Mouse (Mus musculus) embryonic facial prominence, embryonic 11.5 days (tissue): ENCODE results near the gene Cdyl. TPM values are rescaled to one million over a fixed set of nuclear protein-coding genes. Genes with fewer than 3 reads are reported as not detected.
A peak's percentile ranks its signal among the peaks of the same experiment; 100 is the strongest.

Source experiments
- ATAC-seq: fragments of 200-750 bp; cut with Nextera tagmentation; replicated peaks from 2 replicates; pipeline ENCODE4 v1.8.0; 2017; ENCODE audit warnings: low read depth; ENCODE audit not compliant: insufficient number of reproducible peaks, low FRiP score, low TSS enrichment
- DNase-seq: peaks from one replicate; pipeline ENCODE4 v3.0.0-alpha.2; 2015; ENCODE audit warnings: low spot score
- H3K27ac ChIP-seq: fragments of 300-500 bp; sonication (generic); replicated peaks from 2 replicates; pipeline ENCODE4 v1.5.1; 2014; ENCODE audit warnings: mild to moderate bottlenecking, low read depth, low read length, control low read depth
- H3K27me3 ChIP-seq: fragments of 300-500 bp; sonication (generic); 2 replicates; pipeline ENCODE4 v1.6.1; 2014; ENCODE audit warnings: mild to moderate bottlenecking, low read length, moderate library complexity, mixed read lengths; ENCODE audit not compliant: control insufficient read depth, insufficient read depth
- H3K36me3 ChIP-seq: fragments of 300-500 bp; sonication (generic); replicated peaks from 2 replicates; pipeline ENCODE4 v1.6.1; 2014; ENCODE audit warnings: low read depth, mild to moderate bottlenecking, low read length, moderate library complexity, mixed read lengths; ENCODE audit not compliant: control insufficient read depth, insufficient read depth
- H3K4me1 ChIP-seq: fragments of 300-500 bp; sonication (generic); 2 replicates; pipeline ENCODE4 v1.6.1; 2014; ENCODE audit warnings: low read length, mixed read lengths; ENCODE audit not compliant: control insufficient read depth, insufficient read depth
- H3K4me2 ChIP-seq: fragments of 300-500 bp; sonication (generic); 2 replicates; pipeline ENCODE4 v1.6.1; 2014; ENCODE audit warnings: low read depth, mild to moderate bottlenecking, control low read depth, low read length, moderate library complexity
- H3K4me3 ChIP-seq: fragments of 300-500 bp; sonication (generic); 2 replicates; pipeline ENCODE4 v1.5.1; 2014; ENCODE audit warnings: low read depth, low read length, control low read depth
- H3K9ac ChIP-seq: fragments of 300-500 bp; sonication (generic); replicated peaks from 2 replicates; pipeline ENCODE4 v1.6.1; 2014; ENCODE audit warnings: mild to moderate bottlenecking, control low read depth, low read length
- H3K9me3 ChIP-seq: fragments of 300-500 bp; sonication (generic); replicated peaks from 2 replicates; pipeline ENCODE4 v1.6.1; 2016; ENCODE audit warnings: mild to moderate bottlenecking, low read length, inconsistent platforms, mixed read lengths; ENCODE audit not compliant: control insufficient read depth
- WGBS: fragments of 180-500 bp; shearing (Covaris S2); extraction: QIAGEN DNeasy Blood & Tissue Kit; methylation state at CpG from one replicate; pipeline ENCODE4 v1.1.7; 2014; 5-methylcytosine and 5-hydroxymethylcytosine counted together
- polyA plus RNA-seq: library from polyadenylated mRNA; unstranded; fragments of >200 nt; fragmentation: Nextera tagmentation; extraction: Ambion mirVana; gene quantifications from 2 replicates; pipeline ENCODE4 v1.2.1, GENCODE M21; 2014

The Cdyl gene
- polyA plus RNA-seq, 1 experiment from 2014 or later: 16.0 TPM

DNA sequence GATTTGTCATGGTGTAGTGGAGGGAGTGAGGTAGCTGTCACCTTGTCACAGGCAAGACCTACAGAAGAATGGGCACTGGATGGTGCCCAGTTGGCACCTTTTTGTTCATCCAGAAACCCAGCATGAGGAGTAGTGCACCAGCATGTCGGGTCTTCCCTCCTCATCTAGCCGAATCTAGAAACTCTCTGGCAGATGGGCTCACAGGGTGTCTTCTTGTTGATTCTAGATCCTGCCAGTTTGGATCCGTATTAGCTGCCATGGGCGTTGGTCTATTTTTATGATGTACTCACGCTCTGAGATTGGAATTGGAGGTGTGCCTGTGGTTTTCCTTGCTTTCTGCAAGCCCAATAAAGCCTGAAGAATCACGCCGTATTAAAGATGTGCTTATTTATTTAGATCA, 92.4 kb downstream of the Cdyl start:
- Histone ChIP-seq H3K4me3 (no peak overlapping the region), H3K9ac (no peak overlapping the region), H3K27ac (no peak overlapping the region), H3K4me1 (no peaks in the 10 kb centered on the region), H3K4me2 (no peak overlapping the region), H3K36me3 (no peaks in the 10 kb centered on the region), H3K27me3 (no peaks in the 10 kb centered on the region), H3K9me3 (0 out of 2 replicates have a peak, but pooled peaks cover 4% of the 10 kb centered on the region)
- WGBS: 88% methylated on average over 7 of the region's 7 CpGs
- DNase-seq (no peak), ATAC-seq (no peak)

DNA sequence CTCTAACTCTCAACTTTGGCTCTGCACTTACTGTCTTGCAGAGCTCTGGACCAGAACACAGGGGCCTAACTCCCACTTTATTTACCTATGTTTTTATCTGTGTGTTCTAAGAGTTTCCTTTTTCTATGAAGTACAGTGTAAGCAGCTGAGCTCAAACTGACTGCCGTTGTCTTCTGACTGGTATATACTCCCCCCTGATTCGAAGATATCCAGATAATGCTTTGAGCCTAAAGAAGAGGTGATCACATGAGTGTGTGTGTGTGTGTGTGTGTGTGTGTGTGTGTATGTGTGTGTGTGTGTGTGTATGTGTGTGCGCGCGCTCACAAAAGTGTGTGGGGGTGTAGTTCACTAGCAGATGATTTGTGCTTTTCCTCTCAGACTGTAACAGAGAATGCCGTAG, 95.4 kb downstream of the Cdyl start:
- DNase-seq: no peak
- H3K4me3 ChIP-seq: no peak overlapping the region
- H3K4me1 ChIP-seq: no peaks in the 10 kb centered on the region
- H3K27ac ChIP-seq: no peak overlapping the region
- no peak overlapping the region for H3K4me2 ChIP-seq
- no peak for ATAC-seq
- WGBS: 82% methylated on average over 6 of the region's 6 CpGs
- no peak overlapping the region for H3K9ac ChIP-seq
- no peaks in the 10 kb centered on the region for H3K27me3 ChIP-seq
- no peaks in the 10 kb centered on the region for H3K9me3 ChIP-seq
- H3K36me3 ChIP-seq: no peaks in the 10 kb centered on the region

DNA sequence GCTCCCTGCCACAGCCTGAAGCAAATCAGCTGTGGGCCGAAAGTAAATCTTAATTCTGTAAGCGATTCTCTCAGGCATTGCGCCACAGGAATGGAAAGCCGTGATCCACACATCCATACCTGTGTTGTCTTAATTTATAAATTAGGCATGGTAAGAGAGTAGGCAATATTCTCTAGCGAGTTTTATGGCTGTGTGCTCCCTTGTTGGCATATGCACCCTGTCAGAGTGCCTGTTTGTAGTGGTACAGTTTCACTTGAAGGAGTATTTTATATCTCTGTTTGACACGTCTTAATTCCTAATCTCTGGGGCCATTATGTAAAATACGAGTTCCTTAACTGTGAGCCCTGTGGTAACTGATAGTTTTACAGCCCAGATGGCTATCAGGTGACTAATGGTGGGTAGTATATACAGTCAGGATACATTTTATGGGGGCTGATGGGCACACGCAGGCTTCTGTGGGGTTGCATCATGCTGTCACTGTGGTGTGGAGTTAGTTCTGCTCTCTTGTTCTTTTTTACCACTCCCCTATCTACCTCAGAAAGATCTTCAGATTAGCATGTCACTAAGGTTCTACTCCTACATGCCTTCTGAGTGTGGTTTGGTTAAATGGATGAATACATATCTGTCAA, 96.1 kb downstream of the Cdyl start:
- Histone ChIP-seq H3K27me3 (no peaks in the 10 kb centered on the region), H3K4me2 (no peak overlapping the region), H3K9me3 (no peaks in the 10 kb centered on the region), H3K27ac (no peak overlapping the region), H3K9ac (no peak overlapping the region), H3K4me1 (no peaks in the 10 kb centered on the region), H3K4me3 (no peak overlapping the region), H3K36me3 (no peaks in the 10 kb centered on the region)
- 75% methylated on average over 8 of the region's 8 CpGs for WGBS
- no peak for DNase-seq
- no peak for ATAC-seq

DNA sequence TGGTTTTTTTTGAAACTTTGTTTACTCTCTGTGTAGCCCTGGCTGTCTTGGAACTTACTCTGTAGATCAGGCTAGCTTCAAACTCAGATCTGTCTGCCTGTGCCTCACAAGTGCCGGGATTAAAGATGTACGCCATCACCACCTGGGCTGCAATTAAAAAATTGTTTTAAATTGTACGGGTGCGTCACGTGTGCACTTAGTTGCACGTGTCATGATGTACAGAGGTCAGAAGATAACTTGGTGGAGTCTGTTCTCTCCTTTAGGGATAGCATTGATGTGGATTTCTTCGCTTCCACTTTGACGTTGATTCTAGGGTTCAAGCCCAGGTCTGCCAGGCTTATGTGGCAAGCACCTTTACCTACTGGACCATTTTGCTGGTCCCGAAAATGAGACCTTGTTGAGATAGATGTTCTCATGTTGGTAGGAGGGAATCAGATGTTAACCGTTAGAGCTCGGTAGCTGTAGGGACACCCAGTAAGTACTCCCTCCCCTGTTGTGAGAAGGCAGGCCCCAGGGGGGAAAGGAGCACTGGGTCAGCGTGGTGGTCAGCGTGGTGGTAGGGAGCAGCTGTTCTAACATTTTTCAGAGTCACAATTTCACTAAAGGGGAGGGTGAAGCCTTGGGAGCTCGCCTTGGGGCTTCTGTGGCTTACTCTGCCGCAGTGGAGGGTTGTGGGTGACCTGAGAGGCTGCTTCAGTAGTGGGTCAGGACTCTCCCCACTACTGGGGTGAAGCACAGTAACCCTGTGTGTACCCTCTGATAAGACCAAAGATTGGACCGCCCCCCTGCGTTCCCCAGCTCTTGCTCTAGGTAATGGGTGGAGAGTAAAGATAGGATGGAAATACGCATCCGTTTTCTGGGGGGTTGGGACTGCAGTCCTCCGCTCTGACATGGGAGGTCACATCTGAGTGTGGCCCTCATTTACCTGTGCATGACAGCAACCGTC, 97.0 kb downstream of the Cdyl start:
- 85% methylated on average over 21 of the region's 21 CpGs for WGBS
- no peak overlapping the region for H3K9ac ChIP-seq
- H3K4me2 ChIP-seq: no peak overlapping the region
- ATAC-seq (no peak), DNase-seq (no peak)
- no peak overlapping the region for H3K27ac ChIP-seq
- H3K4me1 ChIP-seq: no peaks in the 10 kb centered on the region
- H3K36me3 ChIP-seq: no peaks in the 10 kb centered on the region
- no peaks in the 10 kb centered on the region for H3K9me3 ChIP-seq
- no peak overlapping the region for H3K4me3 ChIP-seq
- H3K27me3 ChIP-seq: no peaks in the 10 kb centered on the region

DNA sequence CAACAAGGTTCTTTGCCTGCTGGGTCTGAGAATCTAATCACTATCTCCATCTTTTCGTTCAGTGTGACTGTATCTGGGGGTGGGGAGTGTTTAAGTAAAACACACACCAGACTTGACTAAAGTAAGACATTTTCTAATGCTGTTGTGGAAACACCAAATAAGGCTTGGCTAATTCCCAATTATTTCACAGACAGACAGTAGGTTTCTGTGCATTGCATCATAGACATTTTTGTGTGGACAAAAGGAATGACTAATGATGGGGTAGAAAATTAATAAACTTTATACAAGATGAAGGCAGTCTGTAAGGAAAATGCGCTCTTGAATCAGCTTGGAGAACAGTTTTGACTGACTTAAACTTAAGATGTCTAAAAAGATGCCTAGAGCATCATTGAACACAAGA, 100.7 kb downstream of the Cdyl start:
- Histone ChIP-seq H3K27me3 (no peaks in the 10 kb centered on the region), H3K27ac (no peak overlapping the region), H3K36me3 (no peaks in the 10 kb centered on the region), H3K4me2 (no peak overlapping the region), H3K4me3 (no peak overlapping the region), H3K9ac (no peak overlapping the region), H3K9me3 (no peaks in the 10 kb centered on the region), H3K4me1 (no peaks in the 10 kb centered on the region)
- ATAC-seq (no peak), DNase-seq (no peak)
- WGBS: 86% methylated on average over 2 of the region's 2 CpGs

GRCm38 (mm10) chr13:35764559-35764958, 104.9 kb downstream of the Cdyl start:
- WGBS: 72% methylated on average over 3 of the region's 3 CpGs
- no peak for ATAC-seq

DNA sequence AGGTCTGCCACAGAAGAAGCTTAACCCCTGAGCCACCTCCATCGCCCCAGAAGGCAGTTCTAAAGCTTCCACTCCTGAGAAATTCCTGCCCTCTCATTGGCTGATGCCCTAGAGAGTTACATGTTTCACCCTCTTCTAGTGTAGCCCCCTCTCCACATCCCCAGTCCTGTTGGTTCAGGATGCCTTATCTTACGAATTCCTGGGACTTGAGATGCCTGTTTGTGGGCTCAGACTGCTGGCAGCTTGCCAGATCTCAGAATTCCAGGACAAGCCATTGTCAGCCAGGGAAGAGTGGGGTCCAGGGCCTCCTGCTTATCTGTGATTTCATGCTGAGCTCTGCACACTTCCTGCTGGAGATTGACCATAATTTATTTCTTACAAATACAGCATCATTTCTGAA, 106.2 kb downstream of the Cdyl start:
- Histone ChIP-seq H3K9me3 (no peaks in the 10 kb centered on the region), H3K9ac (no peak overlapping the region), H3K4me1 (no peaks in the 10 kb centered on the region), H3K4me3 (no peak overlapping the region), H3K27me3 (no peaks in the 10 kb centered on the region), H3K4me2 (no peak overlapping the region), H3K27ac (no peak overlapping the region), H3K36me3 (no peaks in the 10 kb centered on the region)
- 29% methylated on average over 2 of the region's 2 CpGs for WGBS
- DNase-seq: peak; percentile 36
- ATAC-seq: no peak

More at GRCm38 (mm10) chr13:35764559-35764958, 104.9 kb downstream of the Cdyl start:
- H3K36me3 ChIP-seq: no peaks in the 10 kb centered on the region
- H3K27me3 ChIP-seq: no peaks in the 10 kb centered on the region
- no peak overlapping the region for H3K27ac ChIP-seq
- no peak overlapping the region for H3K9ac ChIP-seq
- no peaks in the 10 kb centered on the region for H3K4me1 ChIP-seq
- no peak overlapping the region for H3K4me3 ChIP-seq
- no peaks in the 10 kb centered on the region for H3K9me3 ChIP-seq
- no peak for DNase-seq
- H3K4me2 ChIP-seq: no peak overlapping the region

DNA sequence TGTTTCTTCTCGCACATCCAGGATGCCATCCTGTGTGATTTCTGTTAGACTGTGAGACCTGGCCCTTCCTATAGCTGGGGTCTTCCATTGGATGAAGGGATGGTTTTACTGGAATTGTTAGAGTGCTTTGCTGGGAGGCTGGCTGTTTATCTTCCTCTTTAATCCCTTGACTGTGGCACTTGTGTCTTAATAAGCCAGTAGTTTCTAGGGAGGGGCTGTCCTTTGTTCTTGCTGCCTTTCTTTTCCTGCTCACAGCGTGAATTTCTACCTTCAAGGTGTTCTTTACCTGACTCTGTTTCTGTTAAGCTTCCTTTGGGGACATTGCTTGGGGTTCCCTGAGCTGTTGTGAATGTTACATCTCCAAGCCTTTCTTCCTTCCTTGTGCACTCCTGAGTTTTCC, 110.0 kb downstream of the Cdyl start:
- no peaks in the 10 kb centered on the region for H3K27me3 ChIP-seq
- H3K4me2 ChIP-seq: no peak overlapping the region
- no peaks in the 10 kb centered on the region for H3K36me3 ChIP-seq
- no peak for ATAC-seq
- no peak overlapping the region for H3K27ac ChIP-seq
- H3K4me1 ChIP-seq: no peaks in the 10 kb centered on the region
- H3K4me3 ChIP-seq: no peak overlapping the region
- 40% methylated on average over 2 of the region's 2 CpGs for WGBS
- no peaks in the 10 kb centered on the region for H3K9me3 ChIP-seq
- no peak for DNase-seq
- no peak overlapping the region for H3K9ac ChIP-seq
